Mouse (Mus musculus) myocyte (in vitro differentiated cells): ENCODE measurements around the gene Pitpnm3.
A peak's percentile ranks its signal among the peaks of the same experiment; 100 is the strongest.

ENCODE experiments used
- CEBPB ChIP-seq: IDR thresholded peaks from 2 replicates; pipeline ENCODE4 v1.6.1; 2011; ENCODE audit warnings: mild to moderate bottlenecking, moderate library complexity; ENCODE audit not compliant: poor library complexity, insufficient read depth, severe bottlenecking
- POLR2A ChIP-seq: IDR thresholded peaks from one replicate; pipeline ENCODE4 v1.6.1; 2011; ENCODE audit warnings: low read depth, mild to moderate bottlenecking, control low read depth, moderate library complexity; ENCODE audit not compliant: insufficient read length
- POLR2AphosphoS2 ChIP-seq: IDR thresholded peaks from one replicate; pipeline ENCODE4 v1.6.1; 2011; ENCODE audit warnings: low read depth, control low read depth; ENCODE audit not compliant: insufficient read length
- SRF ChIP-seq: IDR thresholded peaks from one replicate; pipeline ENCODE4 v1.6.1; 2011; ENCODE audit warnings: low read depth; ENCODE audit not compliant: control insufficient read depth, insufficient read length
- USF1 ChIP-seq: IDR thresholded peaks from one replicate; pipeline ENCODE4 v1.6.1; 2011; ENCODE audit warnings: low read depth, mild to moderate bottlenecking, control low read depth, moderate library complexity

DNA sequence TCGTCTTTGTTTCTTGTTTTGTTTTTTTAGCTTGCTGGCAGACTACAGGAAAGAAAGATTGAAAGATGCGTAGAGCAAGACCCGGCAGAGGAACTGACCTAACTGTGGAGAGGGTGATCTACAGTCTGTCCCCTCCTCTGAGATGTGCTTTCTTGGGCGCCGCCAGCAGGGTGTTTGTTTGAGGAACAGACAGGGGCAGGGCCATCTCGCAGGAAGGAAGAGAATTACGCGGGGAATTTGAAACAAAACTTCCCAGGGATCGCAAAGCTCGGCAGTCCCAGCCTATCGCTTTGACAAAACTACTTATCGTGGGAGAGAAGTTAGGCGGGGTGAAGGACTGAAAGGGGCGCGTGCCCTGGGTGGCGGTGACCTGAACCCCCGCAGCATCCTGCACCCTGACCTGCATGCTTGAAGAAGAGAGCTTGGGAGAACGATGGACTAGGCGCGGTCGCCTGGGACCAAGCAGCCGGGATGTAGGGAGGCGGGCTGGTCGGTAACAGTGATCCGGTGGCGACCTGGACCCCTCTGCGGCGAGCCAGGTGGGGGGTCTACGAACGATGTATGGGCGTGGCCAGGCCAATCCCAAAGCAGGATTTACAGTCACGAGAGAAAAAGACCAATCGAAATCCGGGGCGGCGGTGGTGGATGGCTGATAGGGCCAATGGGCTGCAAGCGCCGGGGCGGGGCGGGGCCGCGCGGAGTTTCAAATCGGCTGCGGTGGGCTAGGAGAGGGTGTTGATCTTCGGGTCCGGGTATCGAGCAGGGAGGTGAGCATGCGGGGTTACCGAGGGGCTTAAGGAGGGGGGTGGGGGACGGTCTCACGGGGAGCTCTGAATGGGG, 93.6 kb downstream of the Pitpnm3 start, which contains the start of gene Pimreg:
- TF ChIP-seq USF1 (peak; percentile 45), POLR2A (peak; percentile 45), CEBPB (no peak), SRF (peak; percentile 52), POLR2AphosphoS2 (peak; percentile 48)
